Mouse (Mus musculus): Measurements from ENCODE around the gene C1qtnf6. TPM values are rescaled to one million over a fixed set of nuclear protein-coding genes. Genes with fewer than 3 reads are reported as not detected.

Gene C1qtnf6
- polyA plus RNA-seq (2012; rRNA removed), result 19.0 and 21.3 TPM in 2 replicates

DNA sequence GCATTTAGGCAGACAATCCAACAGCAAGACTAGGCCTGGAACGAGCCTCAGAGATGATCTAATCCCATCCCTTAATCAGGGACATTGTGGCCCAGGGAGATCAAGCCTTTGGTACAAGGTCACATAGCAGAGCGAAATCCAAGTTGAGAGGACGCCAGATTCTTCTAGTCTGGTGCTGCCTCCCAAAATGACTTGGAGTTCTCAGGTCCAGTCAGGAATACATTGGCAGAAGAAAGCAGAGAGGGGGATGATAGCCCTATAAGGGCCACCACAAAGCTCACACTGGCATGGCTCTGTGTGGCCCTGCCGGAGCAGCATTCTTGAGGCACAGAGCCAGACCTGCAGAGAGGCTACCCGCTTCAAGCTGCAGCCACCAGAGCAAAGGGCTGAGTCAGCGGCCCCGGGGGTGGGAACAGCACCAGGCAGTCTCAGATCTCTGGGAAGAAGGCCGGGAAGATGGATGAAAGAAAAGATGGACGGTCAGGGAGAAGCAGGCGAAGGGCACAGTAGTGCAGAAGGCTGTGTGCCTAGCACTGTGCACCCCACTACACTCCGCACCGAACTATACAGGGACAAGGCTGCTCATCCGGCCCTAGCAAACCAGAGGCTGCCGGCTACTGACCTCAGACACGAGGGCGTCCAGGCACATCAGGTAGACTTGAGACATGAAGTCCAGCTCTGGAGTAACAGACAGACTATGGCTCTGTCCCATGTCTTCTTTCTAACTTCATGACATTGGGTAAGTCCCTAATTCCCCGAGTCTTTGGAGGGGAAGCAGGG is at the start of gene C1qtnf6:
Gene C1qtnf6 (minus strand): TSS at position 746 of the 780 bp plus-strand sequence.

GRCm38 (mm10) chr15:78572658-78573397 is 41.6 kb upstream of the C1qtnf6 start, which contains the start of gene Rac2:
Gene Rac2 (minus strand): TSS chr15:78572783.

DNA sequence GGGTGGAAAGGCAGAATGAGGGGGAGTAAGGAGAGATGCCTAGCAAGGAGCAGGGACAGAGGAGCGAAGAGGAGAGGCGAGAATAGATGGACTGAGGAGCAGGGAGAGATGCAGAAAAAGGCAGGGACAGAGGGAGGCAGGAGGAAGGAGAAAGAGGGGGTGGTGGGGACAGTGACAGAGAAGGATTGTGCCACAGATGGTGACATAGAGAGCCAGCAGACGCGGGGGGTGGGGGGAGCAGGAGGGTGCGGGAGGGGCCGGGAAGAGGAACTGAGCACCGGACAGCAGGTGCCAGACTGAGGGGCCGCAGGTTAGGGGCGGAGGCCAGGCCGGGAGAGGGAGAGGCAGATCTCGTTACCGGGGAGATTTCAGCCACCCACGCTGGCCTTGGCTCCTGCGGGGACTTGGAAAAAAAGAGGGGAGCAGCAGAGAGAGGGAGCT is 13.4 kb upstream of the C1qtnf6 start, which contains the start of gene Sstr3:
Gene Sstr3 (minus strand): TSS at position 125 of the 441 bp plus-strand sequence.

GRCm38 (mm10) chr15:78494968-78495406 is 36.2 kb downstream of the C1qtnf6 start, which contains the start of gene Il2rb:
Gene Il2rb (minus strand): TSS chr15:78495271.

Other genes starting within 250 kb of the C1qtnf6 start
- 2.1 and 3.5 TPM in 2 replicates for gene Csf2rb2, start 225.7 kb downstream of the C1qtnf6 start, polyA plus RNA-seq (2012; rRNA removed)
- gene Csf2rb, start 205.7 kb downstream of the C1qtnf6 start, polyA plus RNA-seq (2012; rRNA removed), result 2.9 and 3.2 TPM in 2 replicates
- not detected in 2 replicates for gene Tex33, start 135.5 kb downstream of the C1qtnf6 start, polyA plus RNA-seq (2012; rRNA removed)
- 197 and 218 TPM in 2 replicates for gene Tst, start 125.5 kb downstream of the C1qtnf6 start, polyA plus RNA-seq (2012; rRNA removed)
- gene Mpst, start 125.0 kb downstream of the C1qtnf6 start, polyA plus RNA-seq (2012; rRNA removed), result 399 and 401 TPM in 2 replicates
- 107 and 127 TPM in 2 replicates for gene Kctd17, start 102.9 kb downstream of the C1qtnf6 start, polyA plus RNA-seq (2012; rRNA removed)
- gene Tmprss6, start 62.8 kb downstream of the C1qtnf6 start, polyA plus RNA-seq (2012; rRNA removed), result 0.11 and 0.18 TPM in 2 replicates
- gene Il2rb, start 36.1 kb downstream of the C1qtnf6 start, polyA plus RNA-seq (2012; rRNA removed), result 0.53 and 0.67 TPM in 2 replicates
- gene Sstr3, start 13.3 kb upstream of the C1qtnf6 start, polyA plus RNA-seq (2012; rRNA removed), result 0.11 and 0.17 TPM in 2 replicates
- 19.9 and 28.7 TPM in 2 replicates for gene Rac2, start 41.4 kb upstream of the C1qtnf6 start, polyA plus RNA-seq (2012; rRNA removed)
- 5.4 and 7.4 TPM in 2 replicates for gene Cyth4, start 65.6 kb upstream of the C1qtnf6 start, polyA plus RNA-seq (2012; rRNA removed)
- gene Elfn2, start 187.4 kb upstream of the C1qtnf6 start, polyA plus RNA-seq (2012; rRNA removed), result 0.09 and 0.11 TPM in 2 replicates
- 4.8 and 6.4 TPM in 2 replicates for gene Mfng, start 242.1 kb upstream of the C1qtnf6 start, polyA plus RNA-seq (2012; rRNA removed)

Measured in stomach, adult 2 months (tissue).